8 mouse cellular contexts compared by ENCODE assay signal in genomic region chr17:35813245-35813647, GRCm38 (mm10). TPM values are rescaled to one million over a fixed set of nuclear protein-coding genes. Genes with fewer than 3 reads are reported as not detected.
A peak's percentile ranks its signal among the peaks of the same experiment; 100 is the strongest.
DNase-seq lines count a peak whose midpoint lies in the region; ATAC-seq and TF ChIP-seq lines count a peak whose summit lies in the region.

No protein-coding gene starts in this region.

- H3K4me2 ChIP-seq in neural tube, embryonic 13.5 days = no peak overlapping the region
- 0 out of 2 replicates have a peak overlapping the region, but pooled peaks have one; percentile 5 for H3K4me2 ChIP-seq in intestine, embryonic 16.5 days (ENCODE audit: low read depth, low read length)
- no peak overlapping the region for H3K4me2 ChIP-seq in liver, embryonic 15.5 days

- WGBS in neural tube, embryonic 13.5 days = 50% methylated on average over 7 of the region's 7 CpGs
- 45% methylated on average over 7 of the region's 7 CpGs for WGBS in intestine, embryonic 16.5 days
- 51% methylated on average over 7 of the region's 7 CpGs for WGBS in liver, embryonic 15.5 days (ENCODE audit: insufficient replicate concordance)
- 32% methylated on average over 7 of the region's 7 CpGs for WGBS in olfactory bulb, adult 2 months

- peak overlapping the region; percentile 62 for H3K27ac ChIP-seq in neural tube, embryonic 13.5 days (replicated peaks)
- peak overlapping the region; percentile 74 for H3K27ac ChIP-seq in intestine, embryonic 16.5 days (ENCODE audit: low read length)
- no peak overlapping the region for H3K27ac ChIP-seq in liver, embryonic 15.5 days (replicated peaks)
- 0 out of 2 replicates have a peak overlapping the region, but pooled peaks have one; percentile 2 for H3K27ac ChIP-seq in olfactory bulb, adult 2 months (ENCODE audit: insufficient read depth, low read depth, low read length)

- peaks cover 14% of the 10 kb centered on the region for H3K4me1 ChIP-seq in neural tube, embryonic 13.5 days (replicated peaks)
- peaks cover 41% of the 10 kb centered on the region for H3K4me1 ChIP-seq in intestine, embryonic 16.5 days (ENCODE audit: control insufficient read depth, insufficient read depth, low read length)
- H3K4me1 ChIP-seq in liver, embryonic 15.5 days (replicated peaks) = peaks cover 42% of the 10 kb centered on the region
- H3K4me1 ChIP-seq in olfactory bulb, adult 2 months (ENCODE audit: control insufficient read depth, insufficient read depth, low read length) = peaks cover 6% of the 10 kb centered on the region; the same call in 1 of the 2 replicates

- no peaks in the 10 kb centered on the region for H3K36me3 ChIP-seq in neural tube, embryonic 13.5 days
- no peaks in the 10 kb centered on the region for H3K36me3 ChIP-seq in intestine, embryonic 16.5 days (ENCODE audit: control insufficient read depth, insufficient read depth, low read length)
- no peaks in the 10 kb centered on the region for H3K36me3 ChIP-seq in liver, embryonic 15.5 days (replicated peaks)

- no peak for TF ChIP-seq CTCF in olfactory bulb, adult 2 months (IDR thresholded peaks at IDR 0.05; ENCODE audit: insufficient read depth, low read depth, low read length)

- TF ChIP-seq POLR2A in olfactory bulb, adult 2 months (IDR thresholded peaks at IDR 0.05; ENCODE audit: insufficient read depth, low read depth, low read length) = no peak

- no peak overlapping the region for H3K4me3 ChIP-seq in neural tube, embryonic 13.5 days
- H3K4me3 ChIP-seq in intestine, embryonic 16.5 days (ENCODE audit: low read length) = no peak overlapping the region
- H3K4me3 ChIP-seq in liver, embryonic 15.5 days (replicated peaks) = no peak overlapping the region
- H3K4me3 ChIP-seq in olfactory bulb, adult 2 months (ENCODE audit: insufficient read depth, low read depth, low read length) = no peak overlapping the region

- H3K27me3 ChIP-seq in neural tube, embryonic 13.5 days = no peaks in the 10 kb centered on the region
- H3K27me3 ChIP-seq in intestine, embryonic 16.5 days (replicated peaks; ENCODE audit: control insufficient read depth, insufficient read depth, low read length) = no peaks in the 10 kb centered on the region
- no peaks in the 10 kb centered on the region for H3K27me3 ChIP-seq in liver, embryonic 15.5 days

- no peak for DNase-seq in neural tube, embryonic 10.5 days (ENCODE audit: extremely low spot score, low spot score)
- peak; percentile 94 for DNase-seq in adrenal gland, postnatal 14 days
- peak; percentile 89 for DNase-seq in gastrocnemius, postnatal 10 days
- no peak for DNase-seq in embryo, embryonic 10.5 days (ENCODE audit: low spot score)

- peak; percentile 69 for ATAC-seq in neural tube, embryonic 13.5 days (ENCODE audit: low read depth)
- peak; percentile 66 for ATAC-seq in intestine, embryonic 16.5 days
- 0 out of 2 replicates have a peak, but pooled peaks have one; percentile 14 for ATAC-seq in liver, embryonic 15.5 days (ENCODE audit: insufficient read depth)

- no peaks in the 10 kb centered on the region for H3K9me3 ChIP-seq in neural tube, embryonic 13.5 days
- H3K9me3 ChIP-seq in intestine, embryonic 16.5 days (ENCODE audit: control insufficient read depth, low read length) = no peaks in the 10 kb centered on the region
- no peaks in the 10 kb centered on the region for H3K9me3 ChIP-seq in liver, embryonic 15.5 days (replicated peaks)

- H3K9ac ChIP-seq in neural tube, embryonic 13.5 days = no peak overlapping the region
- H3K9ac ChIP-seq in intestine, embryonic 16.5 days (ENCODE audit: low read depth, low read length) = peak overlapping the region; percentile 8; the same call in 1 of the 2 replicates
- H3K9ac ChIP-seq in liver, embryonic 15.5 days = no peak overlapping the region

RNA-seq across cellular contexts. Expression of gene Ier3, which starts 8.2 kb away (rescaled TPM):
- 11.2 and 11.6 TPM in 2 replicates for polyA plus RNA-seq in neural tube, embryonic 13.5 days (2015; fragmentation: Nextera tagmentation; extraction: Ambion mirVana)
- 12.7 and 26.3 TPM in 2 replicates for total RNA-seq in adrenal gland, postnatal 14 days (2021)
- 1 to 10 TPM; 4.5 to 5.8 TPM for total RNA-seq in gastrocnemius, postnatal 10 days (2021)
- 16.0 and 16.2 TPM in 2 replicates for polyA plus RNA-seq in intestine, embryonic 16.5 days (2015; fragmentation: Nextera tagmentation; extraction: Ambion mirVana)
- 22.9 and 23.7 TPM in 2 replicates for polyA plus RNA-seq in liver, embryonic 15.5 days (2015; fragmentation: Nextera tagmentation; extraction: Ambion mirVana)
- polyA plus RNA-seq in olfactory bulb, adult 2 months (2012; ENCODE audit: insufficient read depth, insufficient read length, low replicate concordance, missing spikeins) = not detected in 2 replicates

RNA-seq across cellular contexts. Expression of gene Flot1, which starts 9.8 kb away (rescaled TPM):
- polyA plus RNA-seq in neural tube, embryonic 13.5 days (2015; fragmentation: Nextera tagmentation; extraction: Ambion mirVana) = 93.6 and 96.5 TPM in 2 replicates
- 52.4 and 59.5 TPM in 2 replicates for total RNA-seq in adrenal gland, postnatal 14 days (2021)
- total RNA-seq in gastrocnemius, postnatal 10 days (2021) = 10 to 100 TPM; 38.8 to 41.3 TPM
- 56.9 and 58.5 TPM in 2 replicates for polyA plus RNA-seq in intestine, embryonic 16.5 days (2015; fragmentation: Nextera tagmentation; extraction: Ambion mirVana)
- polyA plus RNA-seq in liver, embryonic 15.5 days (2015; fragmentation: Nextera tagmentation; extraction: Ambion mirVana) = 33.7 and 42.4 TPM in 2 replicates
- not detected in 2 replicates for polyA plus RNA-seq in olfactory bulb, adult 2 months (2012; ENCODE audit: insufficient read depth, insufficient read length, low replicate concordance, missing spikeins)

RNA-seq across cellular contexts. Expression of gene Tubb5, which starts 24.9 kb away (rescaled TPM):
- 1,686 and 1,692 TPM in 2 replicates for polyA plus RNA-seq in neural tube, embryonic 13.5 days (2015; fragmentation: Nextera tagmentation; extraction: Ambion mirVana)
- 285 and 320 TPM in 2 replicates for total RNA-seq in adrenal gland, postnatal 14 days (2021)
- 100 to 1,000 TPM; 205 to 251 TPM for total RNA-seq in gastrocnemius, postnatal 10 days (2021)
- 559 and 622 TPM in 2 replicates for polyA plus RNA-seq in intestine, embryonic 16.5 days (2015; fragmentation: Nextera tagmentation; extraction: Ambion mirVana)
- 379 and 391 TPM in 2 replicates for polyA plus RNA-seq in liver, embryonic 15.5 days (2015; fragmentation: Nextera tagmentation; extraction: Ambion mirVana)
- polyA plus RNA-seq in olfactory bulb, adult 2 months (2012; ENCODE audit: insufficient read depth, insufficient read length, low replicate concordance, missing spikeins) = 228 and 580 TPM in 2 replicates

RNA-seq across cellular contexts. Expression of gene Mdc1, which starts 28.1 kb away (rescaled TPM):
- polyA plus RNA-seq in neural tube, embryonic 13.5 days (2015; fragmentation: Nextera tagmentation; extraction: Ambion mirVana) = 7.2 and 9.6 TPM in 2 replicates
- total RNA-seq in adrenal gland, postnatal 14 days (2021) = 20.6 and 21.9 TPM in 2 replicates
- total RNA-seq in gastrocnemius, postnatal 10 days (2021) = 10 to 100 TPM; 10.1 to 14.6 TPM
- polyA plus RNA-seq in intestine, embryonic 16.5 days (2015; fragmentation: Nextera tagmentation; extraction: Ambion mirVana) = 10.0 and 11.8 TPM in 2 replicates
- 8.5 and 9.1 TPM in 2 replicates for polyA plus RNA-seq in liver, embryonic 15.5 days (2015; fragmentation: Nextera tagmentation; extraction: Ambion mirVana)
- polyA plus RNA-seq in olfactory bulb, adult 2 months (2012; ENCODE audit: insufficient read depth, insufficient read length, low replicate concordance, missing spikeins) = 41.3 TPM in 1 of 2 replicates, not detected in the other

RNA-seq across cellular contexts. Expression of gene Nrm, which starts 47.9 kb away (rescaled TPM):
- polyA plus RNA-seq in neural tube, embryonic 13.5 days (2015; fragmentation: Nextera tagmentation; extraction: Ambion mirVana) = 28.2 and 29.0 TPM in 2 replicates
- 10.6 and 15.9 TPM in 2 replicates for total RNA-seq in adrenal gland, postnatal 14 days (2021)
- 1 to 10 TPM; 7.8 to 9.7 TPM for total RNA-seq in gastrocnemius, postnatal 10 days (2021)
- 47.7 and 51.7 TPM in 2 replicates for polyA plus RNA-seq in intestine, embryonic 16.5 days (2015; fragmentation: Nextera tagmentation; extraction: Ambion mirVana)
- polyA plus RNA-seq in liver, embryonic 15.5 days (2015; fragmentation: Nextera tagmentation; extraction: Ambion mirVana) = 22.0 and 22.5 TPM in 2 replicates
- not detected in 2 replicates for polyA plus RNA-seq in olfactory bulb, adult 2 months (2012; ENCODE audit: insufficient read depth, insufficient read length, low replicate concordance, missing spikeins)

Comparison
In these comparisons a context has a peak if more than half of its experiments do, and no peak if none do; other contexts are left out.
1. ATAC-seq: peak in every context shown above with its lines; median percentile 69 in neural tube, embryonic 13.5 days; 66 in intestine, embryonic 16.5 days; 14 in liver, embryonic 15.5 days.
2. DNase-seq: peak in adrenal gland, postnatal 14 days (single experiment) and gastrocnemius, postnatal 10 days (single experiment); none in neural tube, embryonic 10.5 days (single experiment) and embryo, embryonic 10.5 days (single experiment).
3. RNA of gene Ier3, which starts 8.2 kb away (polyA plus RNA-seq): 22.9 to 23.7 TPM in liver, embryonic 15.5 days, 16.0 to 16.2 TPM in intestine, embryonic 16.5 days and 11.2 to 11.6 TPM in neural tube, embryonic 13.5 days; not detected in olfactory bulb, adult 2 months; every median in the first group is over 10 times any median in the second.